Mouse (Mus musculus): Measurements from ENCODE around the gene Ngp.
A peak's percentile ranks its signal among the peaks of the same experiment; 100 is the strongest.
"Not testable (repeated sequence)": the region's sequence is repeated elsewhere in the genome, so short reads cannot be mapped to it uniquely, and the experiment has no call there.

Gene Ngp

DNA sequence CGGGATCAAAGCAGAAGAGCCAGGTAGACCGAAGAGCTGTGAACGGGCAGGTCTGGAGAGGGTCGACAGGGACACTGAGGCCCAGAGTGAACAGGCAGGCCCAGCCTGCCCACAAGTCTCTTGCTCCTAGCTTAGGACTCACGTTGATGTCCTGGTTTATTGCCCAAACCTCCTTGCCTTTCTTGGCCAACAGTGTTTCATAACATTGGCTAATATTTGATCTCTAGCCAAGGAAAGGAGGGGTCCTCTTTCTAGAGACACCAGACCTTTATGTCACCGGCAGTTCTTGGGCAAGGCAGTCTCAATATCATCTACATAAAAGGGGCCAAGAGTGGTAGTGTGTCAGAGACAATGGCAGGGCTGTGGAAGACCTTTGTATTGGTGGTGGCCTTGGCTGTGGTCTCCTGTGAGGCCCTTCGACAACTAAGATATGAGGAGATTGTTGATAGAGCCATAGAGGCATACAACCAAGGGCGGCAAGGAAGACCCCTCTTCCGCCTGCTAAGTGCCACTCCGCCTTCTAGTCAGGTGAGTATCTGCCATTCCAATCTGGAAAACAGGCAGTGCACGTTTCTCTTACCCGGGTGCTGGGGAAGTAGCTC lies at the start of gene Ngp:
Gene Ngp (plus strand): TSS at position 237 of the 602 bp plus-strand sequence.
- no peak for DNase-seq (ENCODE audit: inconsistent ontology term)

DNA sequence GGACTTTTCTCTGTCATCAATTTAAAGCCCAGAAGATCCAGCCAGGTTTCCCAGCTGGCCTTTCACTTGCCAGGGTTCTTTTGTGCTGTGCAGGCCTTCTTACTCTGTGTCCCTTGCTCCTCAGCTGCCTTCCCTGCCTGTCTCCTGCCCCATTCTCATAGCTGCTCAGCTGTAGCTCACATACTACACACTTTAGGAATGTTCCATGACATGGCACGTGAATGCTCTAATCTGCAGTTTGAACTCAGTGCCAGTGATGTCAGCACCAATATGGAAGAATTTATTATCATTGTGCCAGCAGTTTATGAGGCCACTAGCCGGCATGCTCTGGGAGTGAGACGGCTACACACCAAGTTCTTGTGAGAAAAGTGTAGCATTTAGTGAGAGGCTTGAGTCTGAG lies 49.7 kb upstream of the Ngp start:
- no peak for DNase-seq (ENCODE audit: inconsistent ontology term)

GRCm38 (mm10) chr9:110373871-110374270 lies 45.7 kb upstream of the Ngp start:
- DNase-seq (ENCODE audit: inconsistent ontology term), result no peak

GRCm38 (mm10) chr9:110375668-110376067 lies 43.9 kb upstream of the Ngp start:
- no peak for DNase-seq (ENCODE audit: inconsistent ontology term)

- DNase-seq (ENCODE audit: inconsistent ontology term), result not testable (repeated sequence)
Observed at GRCm38 (mm10) chr9:110377655-110378054, 41.9 kb upstream of the Ngp start.

- no peak for DNase-seq (ENCODE audit: inconsistent ontology term)
Observed at GRCm38 (mm10) chr9:110379361-110379760, 40.2 kb upstream of the Ngp start.

GRCm38 (mm10) chr9:110380662-110381061 lies 38.9 kb upstream of the Ngp start:
- no peak for DNase-seq (ENCODE audit: inconsistent ontology term)

DNA sequence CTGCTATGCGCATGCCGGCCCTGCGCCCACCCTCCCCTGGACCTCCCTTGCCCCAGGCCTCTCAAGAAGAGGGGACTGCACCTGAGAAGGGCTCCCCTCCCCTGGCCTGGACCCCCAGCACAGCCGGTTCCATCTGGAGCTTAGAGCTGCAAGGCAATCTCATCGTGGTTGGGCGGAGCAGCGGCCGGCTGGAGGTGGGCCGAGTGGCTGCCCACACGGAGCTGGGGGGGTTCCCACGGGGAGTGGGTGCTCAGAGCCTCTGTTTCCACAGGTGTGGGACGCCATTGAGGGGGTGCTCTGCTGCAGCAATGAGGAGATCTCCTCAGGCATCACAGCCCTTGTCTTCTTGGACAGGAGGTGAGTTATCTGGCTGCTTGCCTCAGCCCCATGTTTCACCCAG lies 38.3 kb upstream of the Ngp start:
- DNase-seq (ENCODE audit: inconsistent ontology term), result no peak

DNA sequence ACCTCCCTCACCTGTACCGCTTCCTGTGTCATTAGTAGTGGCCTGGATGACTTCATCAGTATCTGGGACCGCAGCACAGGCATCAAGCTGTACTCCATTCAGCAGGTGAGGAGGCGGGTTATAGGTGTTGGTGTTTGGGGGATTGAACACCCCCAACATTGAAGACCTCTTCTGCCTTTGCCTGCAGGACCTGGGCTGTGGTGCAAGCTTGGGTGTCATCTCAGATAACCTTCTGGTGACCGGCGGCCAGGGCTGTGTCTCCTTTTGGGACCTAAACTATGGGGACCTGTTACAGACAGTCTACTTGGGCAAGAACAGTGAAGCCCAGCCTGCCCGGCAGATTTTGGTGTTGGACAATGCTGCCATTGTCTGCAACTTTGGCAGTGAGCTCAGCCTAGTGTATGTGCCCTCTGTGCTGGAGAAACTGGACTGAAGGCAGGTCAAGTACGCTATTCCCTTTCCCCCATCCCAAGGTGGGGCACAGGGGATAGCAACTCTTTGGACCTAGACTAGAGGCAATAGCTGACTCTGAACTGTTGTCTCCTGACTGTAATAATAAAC lies 35.1 kb upstream of the Ngp start:
- peak; percentile 51 for DNase-seq (ENCODE audit: inconsistent ontology term)

GRCm38 (mm10) chr9:110388011-110388410 lies 31.5 kb upstream of the Ngp start:
- no peak for DNase-seq (ENCODE audit: inconsistent ontology term)

- no peak for DNase-seq (ENCODE audit: inconsistent ontology term)
Observed at GRCm38 (mm10) chr9:110390843-110391242, 28.7 kb upstream of the Ngp start.

DNA sequence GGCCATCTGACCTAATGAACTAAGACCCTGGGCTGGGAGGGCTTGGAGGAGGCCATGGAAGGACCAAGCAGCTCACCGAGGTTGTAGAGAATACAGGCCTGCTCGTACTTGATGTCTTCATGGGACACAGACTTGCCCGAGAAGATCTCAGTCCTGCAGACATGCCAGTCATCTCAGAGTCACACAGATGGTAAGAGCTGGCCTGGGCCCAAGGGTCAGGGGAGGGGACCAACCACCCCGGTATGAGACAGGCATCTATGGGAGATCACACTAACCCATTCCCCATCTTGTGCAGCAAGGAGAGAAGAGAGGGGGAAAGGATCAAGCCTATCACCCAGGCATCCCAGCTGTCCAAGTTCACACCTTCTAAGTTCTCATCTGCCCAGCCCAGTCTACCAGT lies 26.3 kb upstream of the Ngp start:
- no peak for DNase-seq (ENCODE audit: inconsistent ontology term)

DNA sequence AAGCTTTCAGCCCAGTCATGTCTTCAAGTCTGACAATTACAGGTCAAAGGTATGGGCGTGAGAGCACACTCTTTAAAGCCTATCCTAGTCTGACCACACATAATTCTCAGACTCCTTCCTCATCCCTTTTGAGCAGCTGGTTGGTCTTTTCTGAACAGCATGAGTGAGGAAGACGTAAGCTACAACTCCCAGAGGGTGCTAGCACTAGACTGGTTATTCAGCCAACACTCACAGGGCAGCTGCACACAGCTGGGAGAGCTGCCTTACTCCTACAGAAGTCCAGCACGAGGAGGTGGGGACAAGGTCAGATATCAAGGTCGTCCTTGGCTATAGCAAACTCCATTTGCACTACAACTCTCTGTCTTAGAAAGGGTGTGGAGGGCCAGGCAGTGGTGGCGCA lies 18.9 kb upstream of the Ngp start:
- no peak for DNase-seq (ENCODE audit: inconsistent ontology term)

DNA sequence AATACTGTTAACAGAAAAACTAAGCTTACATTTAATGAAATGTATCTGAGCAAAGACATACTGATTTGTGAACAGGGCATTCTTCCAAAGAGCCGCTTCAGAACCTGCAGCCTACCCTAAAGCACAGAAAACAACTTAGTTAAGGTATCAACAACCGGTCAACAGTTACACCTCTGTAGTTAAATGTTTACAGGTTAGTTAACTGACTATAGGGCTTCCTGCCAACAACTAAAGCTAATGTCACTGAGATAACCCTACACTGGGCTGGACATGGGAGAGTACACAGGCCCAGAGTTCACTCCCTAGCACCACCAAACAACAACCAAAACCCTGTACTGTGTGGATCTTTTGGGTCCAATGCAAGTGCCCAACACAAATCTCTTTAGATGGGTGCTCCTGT lies 16.8 kb upstream of the Ngp start:
- no peak for DNase-seq (ENCODE audit: inconsistent ontology term)

- DNase-seq (ENCODE audit: inconsistent ontology term), result not testable (repeated sequence)
Observed at GRCm38 (mm10) chr9:110403240-110403639, 16.3 kb upstream of the Ngp start.

DNA sequence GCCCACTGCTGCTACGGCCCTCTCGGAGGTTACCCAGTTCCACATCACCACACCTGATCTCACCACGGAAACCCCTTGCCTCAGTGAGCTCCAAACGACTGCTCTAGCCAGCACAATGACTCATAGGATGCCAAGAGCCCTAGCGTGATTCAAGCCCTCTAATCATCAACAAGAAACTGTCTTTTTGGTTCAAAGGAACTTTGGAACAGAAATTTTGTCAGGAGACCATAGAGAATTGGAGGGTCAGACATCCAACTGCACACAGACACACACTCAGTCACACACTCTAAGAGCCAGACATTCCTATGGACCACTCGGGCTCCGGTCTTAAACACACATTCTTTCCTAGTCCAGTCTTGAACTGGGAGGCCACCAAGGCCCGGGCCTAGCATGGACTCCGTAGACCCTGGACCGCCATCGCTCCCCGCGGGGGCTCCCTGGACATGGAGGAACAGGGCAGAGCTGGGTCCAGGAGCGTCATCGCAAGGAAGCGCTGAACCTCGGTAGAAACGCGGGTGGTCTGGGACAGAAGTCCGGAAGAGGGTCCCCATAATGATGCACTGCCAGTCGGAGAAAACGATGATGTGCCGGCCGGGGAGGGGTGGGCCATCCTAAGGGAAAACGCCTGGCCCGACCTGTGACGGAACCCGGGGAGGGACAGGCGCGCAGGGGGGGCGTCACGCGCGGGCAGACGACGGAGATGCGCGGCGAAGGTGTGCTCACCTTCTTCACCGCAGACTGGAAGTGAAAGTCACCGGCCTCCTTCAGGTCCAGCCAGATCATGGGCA lies 12.0 kb upstream of the Ngp start:
- peak; percentile 75 for DNase-seq (ENCODE audit: inconsistent ontology term)

- peak; percentile 99 for DNase-seq (ENCODE audit: inconsistent ontology term)
Observed at GRCm38 (mm10) chr9:110408099-110408773, 11.3 kb upstream of the Ngp start, which contains the start of gene Ptpn23. Gene Ptpn23 (minus strand): TSS chr9:110408213.

GRCm38 (mm10) chr9:110410908-110411887 lies 8.3 kb upstream of the Ngp start:
- peak; percentile 74 for DNase-seq (ENCODE audit: inconsistent ontology term)

- DNase-seq (ENCODE audit: inconsistent ontology term), result peak; percentile 66
Observed at GRCm38 (mm10) chr9:110412926-110413325, 6.6 kb upstream of the Ngp start.

DNA sequence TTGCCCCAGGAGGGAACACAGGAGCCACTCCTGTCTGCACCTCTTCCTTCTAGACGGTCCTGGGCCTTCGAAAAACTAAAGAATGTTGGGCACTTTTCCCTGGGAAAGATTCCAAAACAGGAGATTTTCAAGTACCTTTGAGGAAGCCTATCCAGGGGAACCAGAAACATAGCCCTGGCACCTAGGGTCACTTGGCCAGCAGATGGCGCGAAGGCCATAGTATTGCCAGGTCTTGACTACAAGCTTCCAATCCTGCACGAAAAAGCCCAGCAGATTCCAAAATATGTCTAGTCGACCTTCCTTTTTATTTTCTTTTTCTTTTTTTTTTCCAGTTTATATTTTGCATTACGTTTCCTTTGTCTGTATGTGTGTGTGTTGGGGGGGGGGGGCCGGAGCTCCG lies 5.8 kb upstream of the Ngp start:
- peak; percentile 32 for DNase-seq (ENCODE audit: inconsistent ontology term)

- no peak for DNase-seq (ENCODE audit: inconsistent ontology term)
Observed at GRCm38 (mm10) chr9:110431241-110431640, 11.7 kb downstream of the Ngp start.
